Mouse (Mus musculus) common myeloid progenitor, adult 5-6 weeks (primary cell): Measurements from ENCODE around the gene Dusp2. TPM values are rescaled to one million over a fixed set of nuclear protein-coding genes. Genes with fewer than 3 reads are reported as not detected.
"Not testable (repeated sequence)": the region's sequence is repeated elsewhere in the genome, so short reads cannot be mapped to it uniquely, and the experiment has no call there.

Source experiments
- ATAC-seq: replicated peaks from 2 replicates; pipeline ENCODE4 v1.8.0; 2016; ENCODE audit warnings: low read depth, mild to moderate bottlenecking, moderate TSS enrichment, inconsistent platforms; ENCODE audit not compliant: poor library complexity, severe bottlenecking
- total RNA-seq: library from RNA; stranded (forward); fragments of 200-1000, 187-1606 nt; gene quantifications from 2 replicates; pipeline ENCODE4 v1.2.3, GENCODE M21; 2017

The Dusp2 gene
- 144 and 157 TPM in 2 replicates for total RNA-seq

GRCm38 (mm10) chr2:127335767-127336496 lies at the start of gene Dusp2:
Dusp2 (plus strand) TSS chr2:127336159.
- ATAC-seq, result peak; percentile 59

- ATAC-seq, result no peak
These were observed 43.7 kb upstream of the Dusp2 start for GRCm38 (mm10) chr2:127292250-127292649.

DNA sequence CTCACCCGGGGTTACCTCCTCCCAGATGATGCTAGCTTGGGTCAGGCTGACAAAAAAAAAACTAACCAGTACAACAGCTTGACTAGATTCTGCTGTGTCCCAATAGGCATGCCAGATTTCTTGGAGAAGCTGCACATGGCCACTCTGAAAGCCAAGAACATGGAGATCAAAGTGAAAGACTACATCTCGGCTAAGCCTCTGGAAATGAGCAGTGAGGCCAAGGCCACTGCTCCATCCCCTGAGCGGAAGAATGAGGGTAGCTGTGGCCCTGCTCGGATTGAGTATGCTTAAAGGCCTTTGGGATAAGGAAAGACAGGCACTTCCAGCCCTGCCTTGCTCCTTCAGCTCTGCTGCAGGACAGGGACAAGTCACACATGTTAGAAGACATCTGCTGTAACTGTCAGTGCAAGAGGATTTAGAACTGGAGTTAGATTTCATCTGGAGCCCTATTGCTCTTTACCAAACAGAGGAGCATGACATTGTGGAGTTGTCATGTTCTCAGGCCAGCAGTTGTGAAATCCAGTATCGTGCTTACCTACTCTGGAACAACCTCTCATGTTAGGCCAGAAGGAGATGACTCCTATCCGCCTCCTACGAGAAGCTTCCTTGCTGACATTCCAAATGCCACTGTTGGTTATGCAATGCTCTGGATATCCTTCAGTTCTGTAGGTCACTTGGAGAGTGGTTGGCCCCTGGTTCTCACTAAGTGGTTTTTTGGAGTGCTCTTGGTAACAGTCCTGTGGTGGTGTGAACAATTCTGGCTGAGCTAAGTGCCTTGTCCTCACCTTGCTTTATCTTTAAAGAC lies 38.8 kb upstream of the Dusp2 start:
- no peak for ATAC-seq

GRCm38 (mm10) chr2:127298056-127298455 lies 37.9 kb upstream of the Dusp2 start:
- no peak for ATAC-seq

GRCm38 (mm10) chr2:127300701-127301100 lies 35.3 kb upstream of the Dusp2 start:
- ATAC-seq, result peak; percentile 64

DNA sequence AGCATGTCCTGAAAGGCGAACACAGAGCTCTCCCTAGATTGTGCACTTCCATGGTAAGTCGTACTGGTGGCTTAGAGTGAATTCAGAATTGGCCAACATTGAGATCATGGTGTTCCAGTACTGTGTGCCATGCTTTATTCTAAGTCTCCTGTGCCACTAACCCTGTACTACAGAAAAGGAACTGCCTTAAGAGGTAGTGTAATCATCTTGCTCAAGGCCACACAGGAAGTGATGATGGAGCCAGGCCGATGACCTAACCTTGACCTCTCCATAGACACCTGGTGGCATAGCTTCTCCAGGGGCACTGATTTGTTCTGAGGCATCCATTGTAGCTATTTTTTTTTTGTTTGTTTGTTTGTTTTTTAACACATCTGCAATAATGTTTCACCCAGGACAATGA lies 34.1 kb upstream of the Dusp2 start:
- no peak for ATAC-seq

- not testable (repeated sequence) for ATAC-seq
These were observed 31.8 kb upstream of the Dusp2 start for GRCm38 (mm10) chr2:127304192-127304591.

DNA sequence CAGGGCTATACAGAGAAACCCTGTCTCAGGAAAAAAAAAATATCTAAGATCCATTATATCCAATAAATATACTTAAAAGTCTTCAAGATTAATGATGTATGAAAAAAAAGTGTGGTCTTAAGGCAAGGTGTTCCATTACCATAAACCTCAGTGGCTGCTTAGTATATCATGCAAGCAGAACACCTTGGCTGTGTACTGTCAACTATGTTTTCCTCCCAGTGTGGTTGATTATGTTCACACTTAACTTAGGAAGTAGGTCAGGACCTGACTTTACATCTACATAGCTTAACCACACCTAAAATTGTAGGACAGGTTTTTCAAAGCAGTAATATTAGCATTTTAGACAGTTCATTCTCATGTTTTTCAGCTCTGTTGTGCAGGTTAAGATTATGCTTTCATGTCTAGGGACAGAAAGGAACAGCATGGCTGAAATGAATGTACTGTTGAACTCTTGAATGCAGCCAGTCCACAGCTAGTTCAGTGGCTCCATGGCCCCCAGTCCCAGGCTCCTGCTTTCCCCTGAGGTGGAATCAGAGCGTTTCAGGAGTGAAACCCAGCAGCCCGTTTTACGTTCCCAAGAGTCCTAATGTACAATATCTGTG lies 31.2 kb upstream of the Dusp2 start:
- peak; percentile 43 for ATAC-seq

DNA sequence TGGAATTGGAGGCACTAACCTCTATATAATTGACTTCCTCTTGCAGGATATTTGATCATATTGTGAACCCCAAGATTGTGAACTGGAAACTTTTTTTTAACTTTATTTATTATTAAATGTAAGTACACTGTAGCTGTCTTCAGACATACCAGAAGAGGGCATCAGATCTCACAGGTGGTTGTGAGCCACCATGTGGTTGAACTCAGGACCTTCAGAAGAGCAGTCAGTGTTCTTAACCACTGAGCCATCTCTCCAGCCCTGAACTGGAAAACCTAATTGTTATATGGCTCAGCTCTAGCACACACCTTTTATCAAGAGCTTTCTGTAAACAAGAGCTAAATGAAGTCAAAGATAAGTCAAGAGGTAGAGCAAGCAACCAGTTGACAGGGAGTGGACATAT lies 29.8 kb upstream of the Dusp2 start:
- ATAC-seq, result no peak

DNA sequence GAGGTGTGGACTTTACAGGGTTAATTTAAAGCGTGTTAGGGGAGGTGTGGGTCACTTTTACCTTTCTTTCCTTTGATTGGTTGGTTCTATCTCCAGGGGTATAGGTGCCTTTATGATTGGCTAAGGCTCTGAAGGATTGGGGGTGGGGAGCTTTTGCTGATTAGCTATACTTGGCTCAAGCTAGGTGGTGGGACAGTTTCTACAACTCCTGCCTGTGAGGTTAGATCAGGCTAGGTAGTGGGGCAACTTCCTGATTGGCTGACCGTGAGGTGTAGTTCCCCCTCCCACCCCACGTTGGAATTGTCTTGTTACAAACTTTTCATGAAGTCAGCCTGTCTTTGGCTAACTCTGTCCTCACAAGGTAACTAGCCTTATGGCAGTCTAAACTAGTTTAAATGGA lies 28.8 kb upstream of the Dusp2 start:
- no peak for ATAC-seq

DNA sequence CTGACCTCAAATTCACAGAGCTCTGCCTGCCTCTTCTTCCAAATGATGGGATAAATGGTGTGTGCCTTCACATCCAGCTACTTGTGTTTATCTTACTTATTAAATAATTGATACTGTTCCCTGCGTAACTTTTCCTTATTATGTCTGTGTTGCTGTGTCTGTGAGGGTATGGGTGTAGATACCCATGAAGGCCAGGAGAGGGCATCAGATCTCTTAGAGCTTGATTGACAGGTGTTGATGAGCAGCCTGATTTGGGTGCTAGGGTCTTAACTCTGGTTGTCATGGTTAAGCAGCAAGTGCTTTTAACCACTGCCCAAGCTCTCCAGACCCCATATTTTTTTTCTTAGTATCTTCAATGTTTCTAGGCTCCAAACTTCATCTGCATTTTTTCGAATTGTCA lies 27.3 kb upstream of the Dusp2 start:
- 0 out of 2 replicates have a peak, but pooled peaks have one; percentile 38 for ATAC-seq

DNA sequence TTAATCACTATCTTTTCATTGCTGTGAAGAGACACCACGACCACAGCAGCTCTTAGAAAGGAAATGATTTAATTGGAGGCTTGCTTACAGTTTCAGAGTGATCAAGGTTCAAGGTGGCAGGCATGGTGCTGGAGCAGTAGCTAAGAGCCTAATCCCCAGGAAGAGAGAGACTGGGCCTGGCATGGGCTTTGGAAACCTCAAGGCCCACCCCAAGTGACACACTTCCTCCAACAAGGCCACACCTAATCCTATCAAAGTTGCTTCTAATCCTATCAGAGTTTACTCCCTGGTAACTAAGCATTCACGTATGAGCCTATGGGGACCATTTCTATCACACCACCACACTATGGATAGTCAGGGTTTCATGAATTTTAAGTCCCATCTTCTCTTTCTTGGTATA lies 25.7 kb upstream of the Dusp2 start:
- no peak for ATAC-seq

GRCm38 (mm10) chr2:127310685-127311084 lies 25.3 kb upstream of the Dusp2 start:
- no peak for ATAC-seq

GRCm38 (mm10) chr2:127311193-127311592 lies 24.8 kb upstream of the Dusp2 start:
- no peak for ATAC-seq

- no peak for ATAC-seq
These were observed 23.2 kb upstream of the Dusp2 start for GRCm38 (mm10) chr2:127312801-127313200.

DNA sequence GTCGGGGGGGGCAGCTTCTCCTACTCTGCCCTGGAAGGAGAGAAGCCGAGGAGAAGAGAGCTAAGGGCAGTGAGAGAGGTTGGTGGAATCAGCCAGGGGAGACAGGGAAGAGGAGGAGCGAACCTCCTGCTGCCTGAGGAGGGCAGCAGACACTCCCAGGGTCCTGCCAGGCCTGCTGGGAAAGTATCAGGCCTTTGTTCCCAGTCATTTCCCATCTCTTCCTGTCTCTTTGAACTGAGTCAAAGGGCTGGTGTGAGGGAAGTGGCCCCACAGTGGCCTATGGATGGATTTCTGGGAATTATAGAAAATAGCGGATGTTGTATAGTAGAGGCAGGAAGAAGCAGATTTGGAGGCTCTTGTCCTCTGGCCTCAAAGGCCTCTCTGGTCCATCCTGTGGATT lies 22.1 kb upstream of the Dusp2 start:
- ATAC-seq, result peak; percentile 27; the same call in 1 of the 2 replicates

DNA sequence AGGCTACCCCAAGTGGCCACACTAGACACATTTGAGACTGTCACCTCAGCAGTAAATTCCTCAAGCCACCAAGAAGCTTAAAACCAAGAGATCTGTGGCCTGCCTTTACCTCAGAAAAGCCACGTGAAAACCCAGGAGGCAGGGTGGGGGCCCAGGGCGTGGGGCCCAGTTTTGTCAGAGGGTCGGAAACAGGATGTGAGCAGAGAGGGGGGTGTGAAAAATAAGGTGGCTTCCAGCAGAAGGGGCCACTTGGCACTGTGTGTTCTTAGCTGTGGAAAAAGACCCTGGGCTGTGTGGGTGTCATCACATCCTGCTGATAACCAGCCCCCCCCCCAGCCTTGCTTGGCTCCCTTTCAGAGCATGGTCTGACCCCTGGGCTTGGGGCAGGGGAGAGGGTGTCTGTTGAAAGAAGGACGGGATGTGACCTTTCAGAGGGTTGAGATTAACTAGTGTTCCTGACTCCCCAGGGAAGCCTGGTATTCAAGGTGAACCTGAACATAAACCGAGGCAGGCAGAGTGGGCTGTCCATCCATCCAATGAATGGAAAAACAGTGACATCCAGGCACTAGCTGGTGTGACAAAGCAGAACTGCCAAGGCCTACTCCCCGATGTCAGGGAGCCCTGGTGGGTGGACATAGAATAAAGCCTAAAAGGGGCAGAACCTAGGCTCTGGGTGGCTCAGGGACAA lies 21.3 kb upstream of the Dusp2 start:
- ATAC-seq, result peak; percentile 57

- no peak for ATAC-seq
These were observed 20.8 kb upstream of the Dusp2 start for GRCm38 (mm10) chr2:127315155-127315470.

GRCm38 (mm10) chr2:127316431-127316830 lies 19.5 kb upstream of the Dusp2 start:
- ATAC-seq, result no peak

DNA sequence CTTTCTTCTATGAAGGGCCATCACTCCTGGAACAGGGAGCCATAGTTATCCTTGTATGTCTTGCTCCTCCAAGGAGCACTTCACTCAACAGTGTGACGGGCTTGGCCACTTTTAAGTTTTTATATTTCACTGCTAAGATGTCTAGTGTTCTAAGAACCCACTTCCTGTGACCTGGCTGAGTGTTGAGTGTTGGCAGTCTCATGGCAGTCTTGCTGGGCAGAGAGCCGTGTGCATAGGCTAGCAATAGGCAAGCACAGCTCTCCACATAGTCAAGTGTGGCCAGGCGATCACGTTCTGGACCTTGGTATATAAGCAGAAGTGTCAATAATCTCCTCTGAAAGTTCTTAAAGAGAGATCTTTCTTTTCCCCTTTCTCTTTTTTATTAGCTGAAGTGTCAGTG lies 17.8 kb upstream of the Dusp2 start:
- no peak for ATAC-seq

DNA sequence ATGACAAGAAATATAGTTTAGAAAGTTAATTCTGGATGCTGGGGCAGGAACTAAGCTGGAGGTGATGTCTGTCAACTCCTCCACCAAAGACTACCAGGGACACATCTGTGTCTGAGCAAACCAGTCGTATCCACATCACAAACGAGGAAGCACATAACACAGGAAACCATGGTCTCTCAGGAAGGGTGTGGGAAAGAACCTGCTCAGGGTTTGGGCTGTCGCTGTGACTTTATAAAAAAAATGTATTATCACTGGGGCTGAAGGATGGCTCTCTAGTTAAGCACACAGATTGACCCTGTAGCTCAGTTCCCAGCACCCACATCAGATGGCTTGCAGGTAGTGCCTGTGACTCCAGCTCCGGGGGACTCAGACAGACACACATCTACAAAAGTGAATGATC lies 16.9 kb upstream of the Dusp2 start:
- no peak for ATAC-seq
